Mouse (Mus musculus) stomach, postnatal 0 days (tissue): ENCODE data around the gene Naa35. TPM values are rescaled to one million over a fixed set of nuclear protein-coding genes. Genes with fewer than 3 reads are reported as not detected.

Source experiments
- ATAC-seq: fragments of 200-750 bp; cut with Nextera tagmentation; 2 replicates; pipeline ENCODE4 v1.8.0; 2017; ENCODE audit not compliant: low FRiP score, low TSS enrichment
- DNase-seq: peaks from one replicate; pipeline ENCODE4 v3.0.0-alpha.2; 2016; ENCODE audit warnings: low spot score
- H3K27ac ChIP-seq: fragments of 300-500 bp; sonication (generic); replicated peaks from 2 replicates; pipeline ENCODE4 v1.5.1; 2014; ENCODE audit warnings: mild to moderate bottlenecking, control low read depth
- H3K27me3 ChIP-seq: fragments of 300-500 bp; sonication (generic); 2 replicates; pipeline ENCODE4 v1.6.1; 2014; ENCODE audit warnings: low read length; ENCODE audit not compliant: control insufficient read depth, insufficient read depth
- H3K36me3 ChIP-seq: fragments of 300-500 bp; sonication (generic); 2 replicates; pipeline ENCODE4 v1.6.1; 2014; ENCODE audit warnings: low read length, mixed read lengths; ENCODE audit not compliant: control insufficient read depth, insufficient read depth
- H3K4me1 ChIP-seq: fragments of 300-500 bp; sonication (generic); replicated peaks from 2 replicates; pipeline ENCODE4 v1.6.1; 2014; ENCODE audit warnings: antibody characterized with exemption; ENCODE audit not compliant: control insufficient read depth, insufficient read depth
- H3K4me2 ChIP-seq: fragments of 300-500 bp; sonication (generic); replicated peaks from 2 replicates; pipeline ENCODE4 v1.6.1; 2014; ENCODE audit warnings: low read depth, mild to moderate bottlenecking, control low read depth, moderate library complexity
- H3K4me3 ChIP-seq: fragments of 300-500 bp; sonication (generic); 2 replicates; pipeline ENCODE4 v1.5.1; 2014; ENCODE audit warnings: low read depth, low read length, control low read depth
- H3K9ac ChIP-seq: fragments of 300-500 bp; sonication (generic); 2 replicates; pipeline ENCODE4 v1.6.1; 2014; ENCODE audit warnings: mild to moderate bottlenecking, low read length, control low read depth, mixed read lengths
- H3K9me3 ChIP-seq: fragments of 300-500 bp; sonication (generic); 2 replicates; pipeline ENCODE4 v1.6.1; 2016; ENCODE audit warnings: low read length; ENCODE audit not compliant: control insufficient read depth
- CTCF ChIP-seq: IDR thresholded peaks from 2 replicates; pipeline ENCODE4 v1.5.1; 2016; ENCODE audit warnings: antibody characterized with exemption, low read depth, mild to moderate bottlenecking, moderate library complexity
- EP300 ChIP-seq: optimal IDR thresholded peaks from 2 replicates; pipeline ENCODE3; 2016; ENCODE audit warnings: antibody characterized with exemption
- WGBS: fragments of 180-500 bp; shearing (Covaris S2); extraction: QIAGEN DNeasy Blood & Tissue Kit; methylation state at CpG from one replicate; pipeline ENCODE4 v1.1.7; 2014; 5-methylcytosine and 5-hydroxymethylcytosine counted together
- polyA plus RNA-seq: library from polyadenylated mRNA; unstranded; fragments of >200 nt; fragmentation: Nextera tagmentation; extraction: Ambion mirVana; gene quantifications from 2 replicates; pipeline ENCODE4 v1.2.1, GENCODE M21; 2015

Naa35 gene
- polyA plus RNA-seq, 1 experiment from 2014 or later, result 63.2 TPM

- Histone ChIP-seq H3K4me3 (no peak overlapping the region), H3K4me2 (no peak overlapping the region), H3K9ac (no peak overlapping the region), H3K4me1 (no peaks in the 10 kb centered on the region), H3K36me3 (peaks cover 21% of the 10 kb centered on the region), H3K27ac (no peak overlapping the region), H3K27me3 (no peaks in the 10 kb centered on the region), H3K9me3 (no peaks in the 10 kb centered on the region)
- DNase-seq (no peak), ATAC-seq (no peak)
- no peak for TF ChIP-seq CTCF
- TF ChIP-seq EP300, result no peak
- 88% methylated on average over 7 of the region's 7 CpGs for WGBS
Measured at GRCm38 (mm10) chr13:59626739-59627138, 41.7 kb downstream of the Naa35 start.

GRCm38 (mm10) chr13:59634637-59635036, 49.6 kb downstream of the Naa35 start:
- H3K27me3 ChIP-seq, result no peaks in the 10 kb centered on the region
- no peak for TF ChIP-seq EP300
- TF ChIP-seq CTCF, result peak; percentile 47
- no peak overlapping the region for H3K9ac ChIP-seq
- H3K4me2 ChIP-seq, result no peak overlapping the region
- DNase-seq, result no peak
- ATAC-seq, result no peak
- no peaks in the 10 kb centered on the region for H3K4me1 ChIP-seq
- H3K27ac ChIP-seq, result no peak overlapping the region
- peaks cover 30% of the 10 kb centered on the region for H3K36me3 ChIP-seq
- no peak overlapping the region for H3K4me3 ChIP-seq
- no peaks in the 10 kb centered on the region for H3K9me3 ChIP-seq
- WGBS, result 64% methylated on average over 5 of the region's 5 CpGs

GRCm38 (mm10) chr13:59637800-59638199, 52.7 kb downstream of the Naa35 start:
- no peak for ATAC-seq

GRCm38 (mm10) chr13:59639368-59640177, 54.5 kb downstream of the Naa35 start:
- H3K27me3 ChIP-seq, result no peaks in the 10 kb centered on the region
- H3K4me1 ChIP-seq, result no peaks in the 10 kb centered on the region
- DNase-seq (peak; percentile 5), ATAC-seq (no peak)
- H3K4me2 ChIP-seq, result no peak overlapping the region
- WGBS, result 83% methylated on average over 16 of the region's 16 CpGs
- TF ChIP-seq EP300 (no peak), CTCF (no peak)
- H3K9ac ChIP-seq, result no peak overlapping the region
- no peak overlapping the region for H3K27ac ChIP-seq
- no peaks in the 10 kb centered on the region for H3K9me3 ChIP-seq
- H3K36me3 ChIP-seq, result peaks cover 6% of the 10 kb centered on the region
- no peak overlapping the region for H3K4me3 ChIP-seq

More at GRCm38 (mm10) chr13:59637800-59638199, 52.7 kb downstream of the Naa35 start:
- H3K9ac ChIP-seq, result no peak overlapping the region
- no peak overlapping the region for H3K27ac ChIP-seq
- no peaks in the 10 kb centered on the region for H3K9me3 ChIP-seq
- H3K4me3 ChIP-seq, result no peak overlapping the region
- DNase-seq, result no peak
- 94% methylated on average over 7 of the region's 7 CpGs for WGBS
- H3K36me3 ChIP-seq, result peaks cover 19% of the 10 kb centered on the region
- H3K4me2 ChIP-seq, result no peak overlapping the region
- no peaks in the 10 kb centered on the region for H3K27me3 ChIP-seq
- H3K4me1 ChIP-seq, result no peaks in the 10 kb centered on the region
- TF ChIP-seq CTCF (no peak), EP300 (no peak)

- WGBS, result 80% methylated on average over 6 of the region's 6 CpGs
- TF ChIP-seq CTCF (no peak), EP300 (no peak)
- no peaks in the 10 kb centered on the region for H3K4me1 ChIP-seq
- peaks cover 6% of the 10 kb centered on the region for H3K36me3 ChIP-seq
- no peak overlapping the region for H3K9ac ChIP-seq
- H3K27ac ChIP-seq, result no peak overlapping the region
- H3K9me3 ChIP-seq, result no peaks in the 10 kb centered on the region
- no peak for DNase-seq
- ATAC-seq, result no peak
- no peaks in the 10 kb centered on the region for H3K27me3 ChIP-seq
- no peak overlapping the region for H3K4me2 ChIP-seq
- H3K4me3 ChIP-seq, result no peak overlapping the region
Measured at GRCm38 (mm10) chr13:59640178-59640440, 55.0 kb downstream of the Naa35 start.

GRCm38 (mm10) chr13:59642818-59643217, 57.8 kb downstream of the Naa35 start:
- no peak overlapping the region for H3K4me2 ChIP-seq
- TF ChIP-seq EP300 (no peak), CTCF (no peak)
- H3K4me1 ChIP-seq, result no peaks in the 10 kb centered on the region
- H3K36me3 ChIP-seq, result peaks cover 3% of the 10 kb centered on the region; the same call in 1 of the 2 replicates
- no peaks in the 10 kb centered on the region for H3K27me3 ChIP-seq
- H3K27ac ChIP-seq, result no peak overlapping the region
- DNase-seq (no peak), ATAC-seq (no peak)
- no peak overlapping the region for H3K9ac ChIP-seq
- no peaks in the 10 kb centered on the region for H3K9me3 ChIP-seq
- 80% methylated on average over 2 of the region's 2 CpGs for WGBS
- H3K4me3 ChIP-seq, result no peak overlapping the region
